In the genomic region with DNA sequence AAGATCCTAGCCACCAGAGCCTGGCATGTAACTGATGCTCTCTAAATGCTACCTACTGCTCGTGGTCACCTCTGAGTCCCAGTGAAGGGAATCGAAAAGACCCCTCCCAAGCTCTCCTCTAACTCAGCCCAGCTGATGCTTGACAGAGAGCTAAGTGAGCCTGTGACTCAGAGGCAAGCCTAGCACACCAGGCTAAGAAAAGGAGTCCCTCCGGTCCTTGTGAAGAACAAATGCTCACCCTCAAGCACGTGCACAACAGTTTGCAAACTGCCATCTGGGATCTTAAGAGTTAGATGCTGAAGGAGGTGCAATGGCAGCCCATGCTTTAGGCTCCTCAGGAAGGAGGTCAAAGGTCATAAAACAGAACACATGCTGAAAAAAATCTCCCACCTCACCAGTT, we compare ENCODE assay signal across 19 mouse cellular contexts.
DNase-seq lines count a peak whose midpoint lies in the region; ATAC-seq lines count a peak whose summit lies in the region.
"Had no signal": no experiment of that assay in that cellular context is flagged by ENCODE, and none has a peak within 500 bp of the region (broad histone marks: within the 10 kb centered on the region; RNA-seq: fewer than 3 reads in every experiment).

No protein-coding gene starts in this region.

- H3K27me3 ChIP-seq in embryonic facial prominence, embryonic 10.5 days (replicated peaks; ENCODE audit: low read depth, poor library complexity, severe bottlenecking) = 0 out of 2 replicates have a peak, but pooled peaks cover 7% of the 10 kb centered on the region
- H3K27me3 ChIP-seq in embryonic facial prominence, embryonic 15.5 days = no peaks in the 10 kb centered on the region
- peaks cover 9% of the 10 kb centered on the region; the same call in 1 of the 2 replicates for H3K27me3 ChIP-seq in limb, embryonic 13.5 days
- H3K27me3 ChIP-seq: embryonic facial prominence, embryonic 12.5 days; forebrain, embryonic 15.5 days; intestine, embryonic 15.5 days had no signal

- H3K36me3 ChIP-seq in embryonic facial prominence, embryonic 10.5 days (replicated peaks) = peaks cover 32% of the 10 kb centered on the region
- no peaks in the 10 kb centered on the region for H3K36me3 ChIP-seq in embryonic facial prominence, embryonic 15.5 days
- peaks cover 7% of the 10 kb centered on the region; the same call in 1 of the 2 replicates for H3K36me3 ChIP-seq in limb, embryonic 13.5 days
- H3K36me3 ChIP-seq: heart, embryonic 12.5 days; intestine, embryonic 15.5 days had no signal

- no peak for DNase-seq in frontal cortex, adult 2 months (ENCODE audit: extremely low spot score in 1 of 2, low spot score in 1 of 2)
- DNase-seq in embryonic facial prominence, embryonic 10.5 days (ENCODE audit: low spot score) = no peak
- no peak for DNase-seq in adrenal gland, adult 18-20 months (ENCODE audit: low spot score in 2 of 2)
- DNase-seq in adrenal gland, postnatal 36 days = no peak
- DNase-seq: adrenal gland, adult 2 months; adrenal gland, postnatal 25 days; cerebellum, adult 11-12 months; cerebellum, adult 9-10 months; cerebellum, postnatal 25 days; gastrocnemius, postnatal 25 days; kidney, adult 18-20 months had no signal

- no peaks in the 10 kb centered on the region for H3K9me3 ChIP-seq in embryonic facial prominence, embryonic 10.5 days
- no peaks in the 10 kb centered on the region for H3K9me3 ChIP-seq in embryonic facial prominence, embryonic 15.5 days (replicated peaks)
- H3K9me3 ChIP-seq in limb, embryonic 13.5 days = no peaks in the 10 kb centered on the region
- H3K9me3 ChIP-seq: embryonic facial prominence, embryonic 12.5 days; forebrain, embryonic 15.5 days; heart, embryonic 12.5 days; intestine, embryonic 15.5 days had no signal

- peak overlapping the region; percentile 78 for H3K27ac ChIP-seq in embryonic facial prominence, embryonic 10.5 days (replicated peaks)
- H3K27ac ChIP-seq in embryonic facial prominence, embryonic 15.5 days (replicated peaks) = 0 out of 2 replicates have a peak overlapping the region, but pooled peaks have one; percentile 22
- H3K27ac ChIP-seq in limb, embryonic 13.5 days = peak overlapping the region; percentile 8; the same call in 1 of the 2 replicates
- H3K27ac ChIP-seq: forebrain, embryonic 15.5 days had no signal

- H3K9ac ChIP-seq in embryonic facial prominence, embryonic 15.5 days = no peak overlapping the region
- no peak overlapping the region for H3K9ac ChIP-seq in limb, embryonic 13.5 days
- H3K9ac ChIP-seq: embryonic facial prominence, embryonic 12.5 days; forebrain, embryonic 15.5 days; heart, embryonic 12.5 days; intestine, embryonic 15.5 days had no signal

- 58% methylated on average over 4 of the region's 4 CpGs for WGBS in embryonic facial prominence, embryonic 10.5 days
- 31% methylated on average over 4 of the region's 4 CpGs for WGBS in embryonic facial prominence, embryonic 15.5 days
- 45% methylated on average over 4 of the region's 4 CpGs for WGBS in limb, embryonic 13.5 days

- ATAC-seq in frontal cortex, adult (ENCODE audit: low TSS enrichment) = peak; percentile 58
- ATAC-seq in embryonic facial prominence, embryonic 15.5 days (ENCODE audit: insufficient number of reproducible peaks, low FRiP score, low TSS enrichment, low read depth) = no peak
- ATAC-seq in limb, embryonic 13.5 days (ENCODE audit: low FRiP score, low read depth) = peak; percentile 3; the same call in 1 of the 2 replicates
- ATAC-seq: forebrain, embryonic 15.5 days; intestine, embryonic 15.5 days had no signal

- H3K4me3 ChIP-seq in embryonic facial prominence, embryonic 10.5 days = no peak overlapping the region
- H3K4me3 ChIP-seq in embryonic facial prominence, embryonic 15.5 days (replicated peaks) = no peak overlapping the region
- H3K4me3 ChIP-seq in limb, embryonic 13.5 days = no peak overlapping the region
- H3K4me3 ChIP-seq: embryonic facial prominence, embryonic 12.5 days; erythroblast, embryonic 14.5 days; forebrain, embryonic 15.5 days; heart, embryonic 12.5 days; intestine, embryonic 15.5 days had no signal

- H3K4me1 ChIP-seq in embryonic facial prominence, embryonic 10.5 days = peaks cover 55% of the 10 kb centered on the region
- peaks cover 34% of the 10 kb centered on the region for H3K4me1 ChIP-seq in embryonic facial prominence, embryonic 15.5 days
- peaks cover 57% of the 10 kb centered on the region for H3K4me1 ChIP-seq in limb, embryonic 13.5 days
- H3K4me1 ChIP-seq: heart, embryonic 12.5 days had no signal

- H3K4me2 ChIP-seq in embryonic facial prominence, embryonic 15.5 days (replicated peaks) = no peak overlapping the region
- H3K4me2 ChIP-seq in limb, embryonic 13.5 days (replicated peaks) = no peak overlapping the region
- H3K4me2 ChIP-seq: embryonic facial prominence, embryonic 12.5 days; forebrain, embryonic 15.5 days; heart, embryonic 12.5 days; intestine, embryonic 15.5 days had no signal

Comparison
In these comparisons a context has a peak if more than half of its experiments do, and no peak if none do; other contexts are left out.
1. H3K27ac ChIP-seq: peak in every context shown above with its lines; median percentile 78 in embryonic facial prominence, embryonic 10.5 days; 22 in embryonic facial prominence, embryonic 15.5 days; 8 in limb, embryonic 13.5 days.